Mouse (Mus musculus): ENCODE data around the gene Zfp580. TPM values are rescaled to one million over a fixed set of nuclear protein-coding genes. Genes with fewer than 3 reads are reported as not detected.
A peak's percentile ranks its signal among the peaks of the same experiment; 100 is the strongest.

Zfp580 gene
- polyA plus RNA-seq, 2 experiments = 1.4 to 1.6 TPM

DNA sequence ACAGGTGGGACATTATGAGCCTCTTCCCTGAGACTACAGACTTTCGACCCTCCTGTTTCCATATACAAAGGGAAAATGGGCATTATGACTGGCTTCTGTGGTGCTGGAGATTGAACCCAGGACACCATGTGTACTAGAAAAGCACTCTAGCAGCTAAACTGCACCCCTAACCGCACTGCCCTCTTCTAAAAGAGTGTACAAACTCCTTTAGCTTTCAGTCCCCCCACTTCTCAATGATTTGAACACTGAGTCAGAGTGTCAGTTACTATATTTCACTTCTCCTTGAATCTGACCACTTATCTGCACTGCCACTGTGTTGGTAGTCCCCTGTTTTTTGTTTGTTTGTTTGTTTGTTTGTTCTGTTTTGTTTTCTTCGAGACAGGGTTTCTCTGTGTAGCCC lies 17.5 kb upstream of the Zfp580 start, which contains the start of gene 4632433K11Rik:
Gene 4632433K11Rik (plus strand): TSS at position 301 of the 400 bp plus-strand sequence.
- no peak for ATAC-seq (ENCODE audit: insufficient read depth)
- peaks cover 6 to 11% of the 10 kb centered on the region in 2 experiments for H3K4me1 ChIP-seq (replicated peaks; ENCODE audit: control insufficient read depth in 2 of 2, insufficient read depth in 2 of 2, low read length in 1 of 2)
- no peak within 1 kb of the TSS for H3K4me3 ChIP-seq (ENCODE audit: insufficient read depth in 1 of 2, low read depth in 2 of 2, low read length in 2 of 2)
- H3K4me2 ChIP-seq (ENCODE audit: low read depth) = no peak within 1 kb of the TSS
- DNase-seq (ENCODE audit: low read depth in 3 of 3, low spot score in 3 of 3) = no peak
- no peaks in the 10 kb centered on the region for H3K27me3 ChIP-seq (ENCODE audit: control insufficient read depth, insufficient read depth, low read length)
- no peak within 1 kb of the TSS for H3K27ac ChIP-seq
- WGBS (ENCODE audit: insufficient replicate concordance) = 64% methylated on average over 3 of the region's 3 CpGs
- peaks cover 32% of the 10 kb centered on the region for H3K36me3 ChIP-seq (replicated peaks; ENCODE audit: control insufficient read depth, insufficient read depth, low read depth)
- peaks cover 20% of the 10 kb centered on the region for H3K9me3 ChIP-seq (ENCODE audit: control insufficient read depth, low read length)
- H3K9ac ChIP-seq (replicated peaks) = no peak within 1 kb of the TSS
- TF ChIP-seq EP300 (IDR thresholded peaks at IDR 0.05; ENCODE audit: low read depth) (no peak), CTCF (IDR thresholded peaks at IDR 0.05; ENCODE audit: low read depth) (no peak)

DNA sequence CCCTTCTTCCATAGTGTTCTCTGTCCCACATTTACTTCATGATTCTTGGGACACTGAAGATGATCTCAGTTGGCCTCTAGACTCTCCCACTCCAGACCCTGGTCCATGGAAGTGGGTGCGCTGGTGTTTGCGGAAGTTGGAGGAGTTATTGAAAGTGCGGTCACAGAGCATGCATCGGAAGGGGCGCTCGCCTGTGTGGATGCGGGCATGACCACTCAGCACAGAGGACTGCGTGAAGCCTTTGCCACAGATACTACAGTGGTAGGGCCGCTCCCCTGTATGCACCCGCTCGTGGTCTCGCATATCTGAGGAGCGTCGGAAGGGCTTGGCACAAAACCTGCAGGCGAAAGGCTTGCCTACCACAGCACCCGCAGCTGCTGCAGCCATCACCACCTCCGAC lies 15.7 kb upstream of the Zfp580 start:
- H3K27ac ChIP-seq = no peak overlapping the region
- H3K4me1 ChIP-seq (replicated peaks; ENCODE audit: control insufficient read depth in 2 of 2, insufficient read depth in 2 of 2, low read length in 1 of 2) = peaks cover 9 to 17% of the 10 kb centered on the region in 2 experiments
- TF ChIP-seq EP300 (IDR thresholded peaks at IDR 0.05; ENCODE audit: low read depth) (no peak), CTCF (IDR thresholded peaks at IDR 0.05; ENCODE audit: low read depth) (no peak)
- H3K9me3 ChIP-seq (ENCODE audit: control insufficient read depth, low read length) = peaks cover 10% of the 10 kb centered on the region
- DNase-seq (ENCODE audit: low read depth in 3 of 3, low spot score in 3 of 3) (no peak), ATAC-seq (ENCODE audit: insufficient read depth) (no peak)
- no peak overlapping the region for H3K4me3 ChIP-seq (ENCODE audit: insufficient read depth in 1 of 2, low read depth in 2 of 2, low read length in 2 of 2)
- peaks cover 17% of the 10 kb centered on the region for H3K36me3 ChIP-seq (replicated peaks; ENCODE audit: control insufficient read depth, insufficient read depth, low read depth)
- H3K9ac ChIP-seq (replicated peaks) = no peak overlapping the region
- no peaks in the 10 kb centered on the region for H3K27me3 ChIP-seq (ENCODE audit: control insufficient read depth, insufficient read depth, low read length)
- 91% methylated on average over 17 of the region's 17 CpGs for WGBS (ENCODE audit: insufficient replicate concordance)
- H3K4me2 ChIP-seq (ENCODE audit: low read depth) = no peak overlapping the region

DNA sequence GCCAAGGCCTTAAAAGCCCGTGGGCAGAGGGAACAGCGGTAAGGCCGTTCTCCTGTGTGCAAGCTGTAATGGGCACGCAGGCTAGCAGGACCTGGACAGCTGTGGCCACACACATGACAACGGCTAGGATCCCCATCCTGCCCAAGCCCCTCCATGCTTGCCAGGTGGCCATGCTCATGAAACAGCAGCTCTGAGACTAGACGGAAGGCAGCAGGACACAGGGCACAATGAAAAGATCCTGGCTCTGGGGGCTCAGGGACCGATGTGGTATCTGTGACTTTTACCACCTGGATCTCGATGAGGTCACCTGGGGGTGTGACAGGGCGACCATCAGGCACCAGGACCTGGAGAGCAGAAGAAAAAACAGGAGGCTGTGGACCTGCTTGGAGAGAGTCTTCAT lies 15.2 kb upstream of the Zfp580 start:
- peaks cover 5% of the 10 kb centered on the region for H3K9me3 ChIP-seq (ENCODE audit: control insufficient read depth, low read length)
- H3K9ac ChIP-seq (replicated peaks) = no peak overlapping the region
- no peak for DNase-seq (ENCODE audit: low read depth in 3 of 3, low spot score in 3 of 3)
- ATAC-seq (ENCODE audit: insufficient read depth) = no peak
- peaks cover 12% of the 10 kb centered on the region for H3K36me3 ChIP-seq (replicated peaks; ENCODE audit: control insufficient read depth, insufficient read depth, low read depth)
- H3K4me1 ChIP-seq (replicated peaks; ENCODE audit: control insufficient read depth in 2 of 2, insufficient read depth in 2 of 2, low read length in 1 of 2) = peaks cover 9 to 17% of the 10 kb centered on the region in 2 experiments
- H3K27me3 ChIP-seq (ENCODE audit: control insufficient read depth, insufficient read depth, low read length) = no peaks in the 10 kb centered on the region
- no peak overlapping the region for H3K4me3 ChIP-seq (ENCODE audit: insufficient read depth in 1 of 2, low read depth in 2 of 2, low read length in 2 of 2)
- no peak for TF ChIP-seq EP300 (IDR thresholded peaks at IDR 0.05; ENCODE audit: low read depth)
- TF ChIP-seq CTCF (IDR thresholded peaks at IDR 0.05; ENCODE audit: low read depth) = no peak
- no peak overlapping the region for H3K4me2 ChIP-seq (ENCODE audit: low read depth)
- WGBS (ENCODE audit: insufficient replicate concordance) = 76% methylated on average over 9 of the region's 9 CpGs
- H3K27ac ChIP-seq = no peak overlapping the region

DNA sequence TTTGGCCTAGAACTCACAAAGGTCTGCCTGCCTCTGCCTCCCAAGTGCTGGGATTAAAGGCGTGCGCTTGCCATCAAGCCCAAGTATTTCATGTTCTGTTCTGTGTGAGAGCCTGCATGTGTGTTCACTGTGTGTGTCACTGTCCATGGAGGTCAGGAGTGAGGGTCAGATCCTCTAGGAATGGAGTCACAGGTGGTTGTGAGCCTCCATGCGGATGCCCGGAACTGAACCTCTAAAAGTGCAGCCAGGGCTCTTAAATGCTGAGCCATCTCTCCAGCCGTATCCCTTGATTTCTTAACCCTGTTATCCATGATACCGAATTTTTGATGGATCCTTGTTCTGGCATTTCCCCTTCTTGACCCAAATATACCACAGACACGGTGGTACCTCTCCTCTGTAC lies 14.3 kb upstream of the Zfp580 start:
- Histone ChIP-seq H3K4me3 (ENCODE audit: insufficient read depth in 1 of 2, low read depth in 2 of 2, low read length in 2 of 2) (no peak overlapping the region), H3K9me3 (ENCODE audit: control insufficient read depth, low read length) (no peaks in the 10 kb centered on the region), H3K27me3 (ENCODE audit: control insufficient read depth, insufficient read depth, low read length) (no peaks in the 10 kb centered on the region), H3K9ac (replicated peaks) (no peak overlapping the region), H3K4me1 (replicated peaks; ENCODE audit: control insufficient read depth in 2 of 2, insufficient read depth in 2 of 2, low read length in 1 of 2) (peaks cover 9 to 17% of the 10 kb centered on the region in 2 experiments), H3K27ac (no peak overlapping the region), H3K4me2 (ENCODE audit: low read depth) (no peak overlapping the region), H3K36me3 (replicated peaks; ENCODE audit: control insufficient read depth, insufficient read depth, low read depth) (peaks cover 3% of the 10 kb centered on the region)
- DNase-seq (ENCODE audit: low read depth in 3 of 3, low spot score in 3 of 3) = no peak
- 83% methylated on average over 7 of the region's 7 CpGs for WGBS (ENCODE audit: insufficient replicate concordance)
- ATAC-seq (ENCODE audit: insufficient read depth) = no peak
- TF ChIP-seq CTCF (IDR thresholded peaks at IDR 0.05; ENCODE audit: low read depth) (no peak), EP300 (IDR thresholded peaks at IDR 0.05; ENCODE audit: low read depth) (no peak)

DNA sequence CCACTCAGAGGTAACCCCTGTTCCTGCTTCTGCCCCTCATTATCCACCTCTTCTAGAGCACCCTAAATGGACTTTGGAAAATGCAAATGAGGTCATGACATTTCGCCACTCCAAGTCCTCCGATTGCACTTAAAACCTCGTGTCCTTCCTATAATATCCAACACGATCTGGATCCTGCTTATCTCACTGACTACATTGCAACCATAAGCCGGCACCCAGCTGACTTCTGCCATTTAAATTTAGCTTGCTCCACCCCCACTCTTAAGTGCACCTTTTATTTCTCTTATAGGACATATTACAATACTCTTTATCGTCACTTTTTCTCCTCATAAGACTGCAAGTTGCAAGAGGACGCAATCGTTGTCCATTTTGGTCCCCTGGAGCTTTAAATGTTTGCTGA lies 13.9 kb upstream of the Zfp580 start:
- Histone ChIP-seq H3K27me3 (ENCODE audit: control insufficient read depth, insufficient read depth, low read length) (no peaks in the 10 kb centered on the region), H3K4me1 (replicated peaks; ENCODE audit: control insufficient read depth in 2 of 2, insufficient read depth in 2 of 2, low read length in 1 of 2) (peaks cover 9 to 17% of the 10 kb centered on the region in 2 experiments), H3K4me3 (ENCODE audit: insufficient read depth in 1 of 2, low read depth in 2 of 2, low read length in 2 of 2) (peak overlapping the region in 1 of 2 experiments; percentile 85; a peak in 1 of 4 replicates), H3K9me3 (ENCODE audit: control insufficient read depth, low read length) (no peaks in the 10 kb centered on the region), H3K36me3 (replicated peaks; ENCODE audit: control insufficient read depth, insufficient read depth, low read depth) (no peaks in the 10 kb centered on the region), H3K9ac (replicated peaks) (no peak overlapping the region), H3K4me2 (ENCODE audit: low read depth) (peak overlapping the region; percentile 57), H3K27ac (peak overlapping the region; percentile 84)
- TF ChIP-seq EP300 (IDR thresholded peaks at IDR 0.05; ENCODE audit: low read depth) (no peak), CTCF (IDR thresholded peaks at IDR 0.05; ENCODE audit: low read depth) (no peak)
- WGBS (ENCODE audit: insufficient replicate concordance) = 64% methylated on average over 8 of the region's 8 CpGs
- ATAC-seq (ENCODE audit: insufficient read depth) (no peak), DNase-seq (ENCODE audit: low read depth in 3 of 3, low spot score in 3 of 3) (no peak)
